Mouse (Mus musculus): ENCODE measurements around the gene Ncdn. TPM values are rescaled to one million over a fixed set of nuclear protein-coding genes. Genes with fewer than 3 reads are reported as not detected.
A peak's percentile ranks its signal among the peaks of the same experiment; 100 is the strongest.

Ncdn gene
- polyA plus RNA-seq, 1 experiment from 2014 or later: 25.4 TPM

DNA sequence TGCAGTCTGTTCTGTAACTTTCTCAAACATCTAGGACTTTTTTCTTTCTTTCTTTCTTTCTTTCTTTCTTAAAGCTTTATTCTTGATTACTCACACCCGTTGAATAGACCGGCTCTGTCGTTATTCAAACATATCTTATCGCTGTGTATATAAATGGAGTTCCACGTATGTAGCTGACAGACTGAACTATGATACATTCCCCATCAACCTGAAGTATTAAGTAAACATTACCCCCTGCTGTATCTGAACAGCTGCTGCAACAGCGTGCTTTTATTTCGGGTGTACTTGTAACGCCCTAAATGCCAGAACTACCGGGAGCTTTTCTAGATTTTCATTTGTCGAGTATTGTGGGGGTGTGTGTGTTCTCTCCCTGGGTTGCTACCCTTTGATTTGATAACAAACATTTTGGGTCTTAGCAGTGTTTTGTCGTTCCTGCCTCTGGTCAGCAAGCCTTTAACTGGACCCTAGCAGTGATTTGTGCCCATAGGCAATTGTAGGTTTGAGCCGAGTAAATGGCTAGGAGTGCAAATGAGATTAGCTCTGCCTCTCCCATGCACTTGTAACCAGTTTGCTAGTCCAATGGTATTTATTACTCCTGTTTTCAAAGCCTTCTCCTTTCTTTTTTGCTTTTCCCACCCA, 1.6 kb upstream of the Ncdn start:
- H3K4me1 ChIP-seq (ENCODE audit: control insufficient read depth, insufficient read depth, low read length): peaks cover 19% of the 10 kb centered on the region
- peak overlapping the region; percentile 35 for H3K9ac ChIP-seq (ENCODE audit: low read length)
- peak overlapping the region; percentile 98 for H3K27ac ChIP-seq (ENCODE audit: low read length)
- H3K4me2 ChIP-seq (ENCODE audit: low read depth, low read length): peak overlapping the region; percentile 93
- ATAC-seq (ENCODE audit: insufficient read depth, low FRiP score): no peak
- H3K9me3 ChIP-seq (replicated peaks; ENCODE audit: control insufficient read depth, low read length): no peaks in the 10 kb centered on the region
- no peaks in the 10 kb centered on the region for H3K27me3 ChIP-seq (ENCODE audit: control insufficient read depth, insufficient read depth, low read length)
- 25% methylated on average over 12 of the region's 12 CpGs for WGBS
- 0 out of 2 replicates have a peak, but pooled peaks cover 3% of the 10 kb centered on the region for H3K36me3 ChIP-seq (ENCODE audit: control insufficient read depth, insufficient read depth, low read length)
- peak overlapping the region; percentile 97; the same call in 1 of the 2 replicates for H3K4me3 ChIP-seq (replicated peaks; ENCODE audit: low read length)

DNA sequence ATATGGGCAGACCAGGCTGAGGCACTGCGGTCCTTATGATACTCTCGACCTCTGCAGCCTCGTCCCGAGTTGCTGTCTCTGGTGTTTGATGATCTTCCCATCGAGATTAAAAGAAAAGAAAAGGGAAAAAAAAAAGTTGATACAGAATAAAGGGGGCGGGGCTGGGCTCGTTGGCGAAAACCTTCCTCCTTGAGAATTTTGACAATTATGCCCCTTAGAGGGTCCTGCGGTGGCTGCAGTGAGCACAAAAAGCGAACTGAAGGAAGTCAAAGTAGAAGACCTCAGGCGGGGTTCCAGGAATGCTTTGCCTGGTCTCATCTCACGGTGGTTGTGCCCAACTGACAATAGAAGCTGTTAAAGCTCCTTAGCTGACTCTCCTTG, 983 bp upstream of the Ncdn start:
- Histone ChIP-seq H3K4me2 (ENCODE audit: low read depth, low read length) (peak overlapping the region; percentile 93), H3K27me3 (ENCODE audit: control insufficient read depth, insufficient read depth, low read length) (no peaks in the 10 kb centered on the region), H3K9me3 (replicated peaks; ENCODE audit: control insufficient read depth, low read length) (no peaks in the 10 kb centered on the region), H3K36me3 (ENCODE audit: control insufficient read depth, insufficient read depth, low read length) (0 out of 2 replicates have a peak, but pooled peaks cover 3% of the 10 kb centered on the region), H3K9ac (ENCODE audit: low read length) (peak overlapping the region; percentile 93), H3K4me3 (replicated peaks; ENCODE audit: low read length) (peak overlapping the region; percentile 97), H3K27ac (ENCODE audit: low read length) (peak overlapping the region; percentile 98), H3K4me1 (ENCODE audit: control insufficient read depth, insufficient read depth, low read length) (peaks cover 24% of the 10 kb centered on the region)
- ATAC-seq (ENCODE audit: insufficient read depth, low FRiP score): no peak
- WGBS: 1% methylated on average over 12 of the region's 12 CpGs

DNA sequence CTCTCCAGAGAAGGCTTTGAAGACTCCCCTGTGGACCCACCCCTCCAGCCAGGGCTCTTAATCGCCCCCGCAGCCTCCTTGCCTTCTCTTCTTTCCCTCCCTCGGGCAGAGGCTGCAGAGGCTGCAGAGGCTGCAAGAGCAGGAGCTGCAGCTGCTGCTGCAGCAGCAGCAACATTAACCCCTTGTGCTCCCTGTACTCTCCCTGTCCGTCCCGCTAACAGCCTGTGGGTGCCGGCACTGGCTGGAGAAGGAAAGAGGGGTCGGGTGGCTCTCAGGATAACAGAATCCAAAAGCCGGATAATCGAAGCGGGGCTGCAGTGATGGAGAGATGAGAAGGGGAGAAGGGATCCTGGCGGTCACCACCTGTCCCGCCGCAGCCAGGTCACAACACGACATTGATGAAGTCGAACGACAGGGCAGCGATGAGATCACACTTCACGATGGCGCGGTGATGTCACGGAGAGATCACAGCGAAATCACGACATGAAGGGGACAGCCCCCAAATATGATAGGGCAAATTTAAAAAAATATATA, 563 bp downstream of the Ncdn start:
- Histone ChIP-seq H3K4me1 (ENCODE audit: control insufficient read depth, insufficient read depth, low read length) (peaks cover 24% of the 10 kb centered on the region), H3K27ac (ENCODE audit: low read length) (peak overlapping the region; percentile 74), H3K4me3 (replicated peaks; ENCODE audit: low read length) (peak overlapping the region; percentile 97), H3K9ac (ENCODE audit: low read length) (peak overlapping the region; percentile 93), H3K36me3 (ENCODE audit: control insufficient read depth, insufficient read depth, low read length) (peaks cover 11% of the 10 kb centered on the region; the same call in 1 of the 2 replicates), H3K9me3 (replicated peaks; ENCODE audit: control insufficient read depth, low read length) (no peaks in the 10 kb centered on the region), H3K4me2 (ENCODE audit: low read depth, low read length) (peak overlapping the region; percentile 100), H3K27me3 (ENCODE audit: control insufficient read depth, insufficient read depth, low read length) (no peaks in the 10 kb centered on the region)
- under 1% methylated on average over 23 of the region's 23 CpGs for WGBS
- ATAC-seq (ENCODE audit: insufficient read depth, low FRiP score): no peak

DNA sequence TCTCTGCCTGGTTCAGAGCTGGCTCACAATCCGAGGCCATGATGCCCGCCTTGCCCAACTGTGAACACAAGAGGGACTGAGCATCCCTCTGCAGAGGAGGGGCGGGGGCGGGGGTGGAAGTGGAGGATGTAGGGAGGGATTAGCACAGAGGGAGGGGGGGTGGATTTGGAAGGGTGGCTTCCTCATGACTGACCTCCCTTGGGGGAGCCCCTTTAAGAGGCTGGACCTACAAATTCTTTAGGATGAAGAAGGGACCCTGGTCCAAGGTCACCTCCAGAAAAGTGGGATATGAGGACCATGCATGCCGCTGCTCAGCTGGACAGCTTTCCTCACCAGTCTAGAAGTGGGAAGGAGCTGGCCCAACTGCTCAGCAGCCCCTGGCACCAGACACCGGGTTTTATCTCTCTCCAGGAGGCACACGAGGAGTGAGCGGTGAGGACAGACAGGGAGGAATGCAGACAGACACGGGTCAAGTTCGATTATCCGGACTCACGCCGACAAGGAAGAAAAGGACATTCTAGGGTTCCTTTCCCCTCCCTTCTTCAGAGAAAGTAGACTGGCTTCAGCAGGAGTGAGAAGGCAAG, 1.1 kb downstream of the Ncdn start:
- H3K36me3 ChIP-seq (ENCODE audit: control insufficient read depth, insufficient read depth, low read length): peaks cover 11% of the 10 kb centered on the region; the same call in 1 of the 2 replicates
- no peaks in the 10 kb centered on the region for H3K27me3 ChIP-seq (ENCODE audit: control insufficient read depth, insufficient read depth, low read length)
- WGBS: 8% methylated on average over 13 of the region's 13 CpGs
- H3K9ac ChIP-seq (ENCODE audit: low read length): peak overlapping the region; percentile 93
- H3K27ac ChIP-seq (ENCODE audit: low read length): no peak overlapping the region
- no peak for ATAC-seq (ENCODE audit: insufficient read depth, low FRiP score)
- H3K4me3 ChIP-seq (replicated peaks; ENCODE audit: low read length): peak overlapping the region; percentile 97
- peaks cover 24% of the 10 kb centered on the region for H3K4me1 ChIP-seq (ENCODE audit: control insufficient read depth, insufficient read depth, low read length)
- H3K4me2 ChIP-seq (ENCODE audit: low read depth, low read length): peak overlapping the region; percentile 100
- no peaks in the 10 kb centered on the region for H3K9me3 ChIP-seq (replicated peaks; ENCODE audit: control insufficient read depth, low read length)

DNA sequence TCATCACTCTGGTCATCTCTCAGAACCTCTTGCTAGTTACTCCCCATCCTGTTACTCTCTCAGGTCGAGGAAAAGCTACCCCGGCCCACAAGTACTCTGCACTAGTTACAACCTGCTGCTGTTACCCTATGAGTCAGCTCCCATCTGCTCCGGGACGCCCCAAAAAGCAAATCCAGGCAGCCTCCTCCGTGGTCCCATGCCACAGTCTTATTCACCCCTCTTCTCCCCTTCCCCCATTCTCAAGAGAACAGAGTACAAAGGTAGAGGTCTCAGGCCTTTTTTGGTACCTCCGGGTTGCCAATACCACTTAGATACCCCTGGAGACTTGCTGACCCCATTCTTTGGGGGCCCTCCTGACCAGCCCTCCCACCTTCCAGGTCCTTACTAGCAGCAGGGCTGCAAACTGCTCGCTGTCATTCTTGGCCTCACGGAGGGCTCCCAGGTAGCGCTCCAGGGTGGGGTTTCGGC, 1.6 kb downstream of the Ncdn start:
- Histone ChIP-seq H3K27ac (ENCODE audit: low read length) (no peak overlapping the region), H3K4me1 (ENCODE audit: control insufficient read depth, insufficient read depth, low read length) (peaks cover 24% of the 10 kb centered on the region), H3K9me3 (replicated peaks; ENCODE audit: control insufficient read depth, low read length) (no peaks in the 10 kb centered on the region), H3K9ac (ENCODE audit: low read length) (0 out of 2 replicates have a peak overlapping the region, but pooled peaks have one; percentile 16), H3K4me3 (replicated peaks; ENCODE audit: low read length) (peak overlapping the region; percentile 97; the same call in 1 of the 2 replicates), H3K4me2 (ENCODE audit: low read depth, low read length) (peak overlapping the region; percentile 100), H3K27me3 (ENCODE audit: control insufficient read depth, insufficient read depth, low read length) (no peaks in the 10 kb centered on the region), H3K36me3 (ENCODE audit: control insufficient read depth, insufficient read depth, low read length) (peaks cover 7% of the 10 kb centered on the region; the same call in 1 of the 2 replicates)
- WGBS: 66% methylated on average over 10 of the region's 10 CpGs
- no peak for ATAC-seq (ENCODE audit: insufficient read depth, low FRiP score)

DNA sequence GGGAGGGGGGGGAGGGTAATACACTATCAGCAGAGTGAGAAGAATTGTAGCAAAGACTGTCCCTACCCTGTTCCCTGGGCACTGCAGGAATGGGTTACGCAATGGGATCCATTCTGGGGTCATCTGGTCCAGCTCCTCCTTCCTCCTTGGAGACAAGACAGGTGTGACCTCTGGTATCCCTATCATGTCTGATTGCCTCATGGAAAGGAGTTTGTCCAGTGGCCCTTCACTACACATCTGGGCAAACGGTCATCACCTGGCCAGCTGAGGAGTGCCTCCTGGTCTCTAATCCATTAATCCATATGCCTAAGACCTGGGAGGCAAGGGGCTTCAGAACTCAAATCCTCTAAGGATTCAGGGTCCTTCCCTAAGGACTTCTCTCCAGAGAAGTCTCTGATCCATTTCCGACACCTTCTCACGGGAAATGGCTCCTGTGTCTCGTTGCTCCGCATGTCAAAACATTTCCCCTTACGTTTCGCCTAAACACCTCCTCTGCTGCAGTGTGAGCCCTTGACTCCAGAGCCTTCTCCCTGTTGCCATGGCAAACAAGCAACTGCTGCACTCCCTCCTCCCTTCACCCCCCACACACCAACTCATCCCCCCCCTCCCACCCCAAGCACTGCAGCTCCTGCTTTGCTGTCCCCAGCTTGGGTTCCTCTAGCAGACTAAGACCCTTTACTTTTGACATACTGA, 2.2 kb downstream of the Ncdn start:
- Histone ChIP-seq H3K4me3 (replicated peaks; ENCODE audit: low read length) (no peak overlapping the region), H3K4me1 (ENCODE audit: control insufficient read depth, insufficient read depth, low read length) (peaks cover 24% of the 10 kb centered on the region), H3K9ac (ENCODE audit: low read length) (no peak overlapping the region), H3K36me3 (ENCODE audit: control insufficient read depth, insufficient read depth, low read length) (peaks cover 7% of the 10 kb centered on the region; the same call in 1 of the 2 replicates), H3K27ac (ENCODE audit: low read length) (no peak overlapping the region), H3K9me3 (replicated peaks; ENCODE audit: control insufficient read depth, low read length) (no peaks in the 10 kb centered on the region), H3K27me3 (ENCODE audit: control insufficient read depth, insufficient read depth, low read length) (no peaks in the 10 kb centered on the region), H3K4me2 (ENCODE audit: low read depth, low read length) (no peak overlapping the region)
- ATAC-seq (ENCODE audit: insufficient read depth, low FRiP score): no peak
- WGBS: 74% methylated on average over 8 of the region's 8 CpGs

DNA sequence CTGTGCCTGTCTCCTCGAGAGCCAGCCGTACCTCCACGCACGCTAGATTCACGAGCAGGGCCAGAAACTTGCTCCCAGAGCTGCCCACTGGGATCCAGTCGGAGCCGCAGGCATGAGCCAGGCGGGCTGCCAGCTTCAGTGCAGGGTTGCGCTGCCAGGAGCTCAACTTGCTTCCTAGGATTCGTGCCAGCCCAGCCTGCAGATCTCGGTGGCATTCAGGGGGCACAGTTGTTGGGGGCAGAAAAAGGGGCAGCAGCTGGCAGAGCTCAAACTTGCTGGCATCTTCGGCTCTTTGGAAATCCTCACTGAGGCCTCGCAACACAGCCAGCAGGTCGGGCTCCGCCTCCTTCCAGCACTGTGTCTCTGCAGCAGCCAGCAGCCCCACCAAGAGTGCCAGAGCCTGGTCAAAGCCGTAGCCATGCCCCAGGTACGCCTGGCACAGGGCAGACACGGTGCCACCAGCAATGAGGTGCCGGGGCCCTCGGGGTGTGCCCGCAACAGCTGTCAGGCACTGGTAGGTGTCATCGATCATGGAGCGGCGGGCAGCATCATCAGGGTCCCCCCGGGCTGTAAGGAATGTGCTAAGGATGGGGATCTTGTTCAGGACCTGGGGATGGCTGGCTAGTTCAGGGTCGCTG, 3.1 kb downstream of the Ncdn start:
- H3K9ac ChIP-seq (ENCODE audit: low read length): no peak overlapping the region; the same call in 1 of the 2 replicates
- 78% methylated on average over 26 of the region's 26 CpGs for WGBS
- no peak overlapping the region for H3K4me2 ChIP-seq (ENCODE audit: low read depth, low read length)
- no peaks in the 10 kb centered on the region for H3K27me3 ChIP-seq (ENCODE audit: control insufficient read depth, insufficient read depth, low read length)
- no peak overlapping the region for H3K27ac ChIP-seq (ENCODE audit: low read length)
- H3K4me1 ChIP-seq (ENCODE audit: control insufficient read depth, insufficient read depth, low read length): peaks cover 24% of the 10 kb centered on the region
- H3K4me3 ChIP-seq (replicated peaks; ENCODE audit: low read length): no peak overlapping the region
- H3K36me3 ChIP-seq (ENCODE audit: control insufficient read depth, insufficient read depth, low read length): peaks cover 7% of the 10 kb centered on the region; the same call in 1 of the 2 replicates
- no peaks in the 10 kb centered on the region for H3K9me3 ChIP-seq (replicated peaks; ENCODE audit: control insufficient read depth, low read length)
- no peak for ATAC-seq (ENCODE audit: insufficient read depth, low FRiP score)

DNA sequence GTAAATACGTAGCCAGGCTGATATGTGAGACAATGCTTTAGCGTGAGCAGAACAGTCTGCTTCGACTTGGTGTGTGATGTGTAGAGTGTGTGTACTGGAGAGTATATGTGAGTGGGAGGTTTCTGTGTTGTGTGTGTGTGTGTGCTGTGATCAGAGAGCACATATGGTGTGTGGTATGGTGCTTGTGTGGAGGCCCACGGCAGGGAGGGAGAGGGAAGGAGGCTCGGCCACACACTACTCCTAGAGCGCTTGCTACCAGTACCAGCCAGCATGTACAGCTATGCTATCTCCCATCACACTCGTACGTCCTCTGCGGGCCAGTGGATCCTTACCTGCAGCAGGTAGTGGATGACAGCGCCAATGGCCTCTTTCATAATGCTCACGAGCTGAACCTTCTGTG, 3.7 kb downstream of the Ncdn start:
- Histone ChIP-seq H3K36me3 (ENCODE audit: control insufficient read depth, insufficient read depth, low read length) (peaks cover 7% of the 10 kb centered on the region; the same call in 1 of the 2 replicates), H3K4me1 (ENCODE audit: control insufficient read depth, insufficient read depth, low read length) (peaks cover 21% of the 10 kb centered on the region), H3K27me3 (ENCODE audit: control insufficient read depth, insufficient read depth, low read length) (no peaks in the 10 kb centered on the region), H3K4me2 (ENCODE audit: low read depth, low read length) (no peak overlapping the region), H3K4me3 (replicated peaks; ENCODE audit: low read length) (no peak overlapping the region), H3K9ac (ENCODE audit: low read length) (peak overlapping the region; percentile 26; the same call in 1 of the 2 replicates), H3K9me3 (replicated peaks; ENCODE audit: control insufficient read depth, low read length) (no peaks in the 10 kb centered on the region), H3K27ac (ENCODE audit: low read length) (no peak overlapping the region)
- 85% methylated on average over 11 of the region's 11 CpGs for WGBS
- no peak for ATAC-seq (ENCODE audit: insufficient read depth, low FRiP score)
